Mouse (Mus musculus): ENCODE measurements around the gene Izumo4. TPM values are rescaled to one million over a fixed set of nuclear protein-coding genes. Genes with fewer than 3 reads are reported as not detected.

Gene Izumo4
- total RNA-seq, 2 experiments from 2014 or later, result 2.4 to 3.8 TPM

DNA sequence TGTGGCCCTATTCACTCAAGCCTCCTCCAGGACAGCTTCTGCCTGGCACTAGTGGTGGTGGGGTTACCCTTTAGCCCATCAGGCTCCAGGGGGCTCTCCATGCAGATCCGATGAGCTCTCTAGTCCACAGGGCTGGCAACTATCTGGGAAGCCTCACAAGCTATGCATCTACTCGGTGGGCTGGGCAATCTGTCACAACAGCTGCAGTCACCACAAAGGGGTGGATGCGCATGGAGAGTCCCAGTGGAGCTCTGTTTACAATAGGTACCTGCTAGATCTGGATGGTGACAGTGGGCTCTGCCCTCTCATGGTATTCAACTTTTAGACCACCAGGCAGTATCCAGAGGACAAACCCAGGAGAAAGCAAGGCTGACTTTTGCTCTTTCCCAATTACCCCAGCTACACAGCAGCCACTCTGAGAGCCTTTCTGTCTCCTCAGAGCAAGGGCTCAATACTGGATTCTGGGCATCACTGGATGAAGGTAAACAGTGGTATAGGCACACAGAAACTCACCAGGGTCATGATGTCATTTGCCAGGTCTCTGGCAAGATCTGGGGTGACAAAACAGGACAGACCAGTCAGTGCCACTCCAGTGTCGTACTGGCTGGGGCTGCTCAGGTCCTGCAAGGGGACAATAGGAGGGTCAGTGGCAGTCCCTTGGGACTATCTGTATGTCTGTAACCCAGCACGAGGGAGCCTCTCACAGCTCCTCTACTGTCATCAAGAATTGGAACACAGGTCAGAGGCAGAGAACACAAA, 25.6 kb downstream of the Izumo4 start:
- no peak for DNase-seq

- no peak for DNase-seq
Measured at GRCm38 (mm10) chr10:80732611-80733101, 30.7 kb downstream of the Izumo4 start.

DNA sequence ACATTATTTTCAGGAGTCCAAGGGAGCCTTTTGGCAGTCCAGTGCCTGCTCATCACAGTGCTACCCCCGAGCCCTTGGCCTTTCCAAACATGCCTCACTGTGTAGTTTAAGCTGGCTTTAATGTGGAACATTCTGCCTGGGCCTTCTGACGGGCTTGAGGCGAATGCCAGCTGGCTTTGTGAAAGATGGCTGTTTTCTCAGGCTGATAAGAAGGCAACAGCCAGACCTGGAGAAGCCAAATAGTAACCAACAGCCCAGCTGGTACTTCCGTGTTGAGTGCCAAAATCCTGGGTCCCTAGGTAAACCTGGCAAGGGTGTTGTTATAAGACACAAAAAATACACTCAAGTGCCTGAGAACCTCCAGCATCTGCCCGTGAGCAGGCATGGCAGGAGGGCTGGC, 34.7 kb downstream of the Izumo4 start:
- DNase-seq, result no peak

- no peak for DNase-seq
Measured at GRCm38 (mm10) chr10:80738657-80739056, 36.7 kb downstream of the Izumo4 start.

DNA sequence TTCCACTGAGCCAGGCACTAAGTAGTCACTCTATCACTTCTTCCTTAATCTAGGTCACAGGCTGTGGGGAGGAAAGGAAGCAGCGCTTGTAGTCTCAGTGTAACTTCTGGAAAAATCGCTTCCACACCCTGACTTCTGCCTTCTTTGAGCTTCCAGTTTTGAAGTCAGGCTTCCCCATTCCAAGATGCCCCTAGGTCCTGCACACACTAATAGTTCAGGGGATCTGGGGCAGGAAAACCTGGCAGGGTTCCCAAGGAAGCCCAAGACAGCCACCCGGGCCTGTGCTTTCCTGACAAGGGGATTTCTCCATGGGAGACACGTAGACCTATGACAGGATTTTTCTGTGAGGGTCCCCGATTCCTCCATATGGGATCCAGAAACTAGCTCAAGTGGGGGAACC, 39.2 kb downstream of the Izumo4 start:
- no peak for DNase-seq

- no peak for DNase-seq
Measured at GRCm38 (mm10) chr10:80741634-80742179, 39.7 kb downstream of the Izumo4 start.

- peak; percentile 99 for DNase-seq
Measured at GRCm38 (mm10) chr10:80742180-80742978, 40.4 kb downstream of the Izumo4 start, which contains the start of gene Ap3d1. Gene Ap3d1 (minus strand): TSS chr10:80742264.

DNA sequence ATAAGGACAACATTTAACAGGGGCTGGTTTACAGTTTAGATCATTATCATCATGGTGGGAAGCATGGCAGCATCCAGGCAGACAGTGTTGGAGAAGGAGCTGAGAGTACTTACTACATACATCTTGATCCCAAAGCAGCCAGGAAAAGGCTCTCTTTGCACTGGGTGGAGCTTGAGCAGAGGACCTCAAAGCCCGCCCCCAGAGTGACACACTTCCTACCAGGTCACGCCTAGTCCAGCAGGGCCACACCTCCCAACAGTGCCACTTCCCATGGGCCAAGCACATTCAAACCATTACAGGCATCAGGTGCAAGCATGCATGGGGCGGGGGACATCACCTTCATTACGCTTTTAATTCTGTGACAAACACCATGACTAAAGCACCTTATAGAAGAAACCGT, 42.3 kb downstream of the Izumo4 start:
- DNase-seq, result no peak

GRCm38 (mm10) chr10:80747410-80747809, 45.4 kb downstream of the Izumo4 start:
- DNase-seq, result peak; percentile 68

DNA sequence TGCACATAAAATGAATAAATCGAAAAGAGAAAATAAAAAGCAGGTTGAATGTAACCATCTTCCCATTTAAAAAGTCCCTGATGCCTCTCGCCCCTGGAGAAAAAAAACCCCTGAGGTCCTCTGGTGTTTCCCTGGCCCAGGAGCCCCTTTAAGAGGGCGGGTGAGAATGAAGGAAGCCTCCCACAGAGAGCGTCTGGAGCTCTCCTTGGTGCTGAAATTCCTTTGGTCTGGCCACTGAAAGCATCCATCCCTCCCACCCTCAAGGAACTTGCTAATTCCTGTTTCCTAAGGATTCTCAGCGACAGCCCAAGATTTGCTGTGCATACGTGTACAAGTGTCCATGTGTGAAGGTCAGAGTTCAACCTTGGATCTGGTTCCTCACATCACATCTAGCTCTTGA, 46.6 kb downstream of the Izumo4 start:
- DNase-seq, result no peak

DNA sequence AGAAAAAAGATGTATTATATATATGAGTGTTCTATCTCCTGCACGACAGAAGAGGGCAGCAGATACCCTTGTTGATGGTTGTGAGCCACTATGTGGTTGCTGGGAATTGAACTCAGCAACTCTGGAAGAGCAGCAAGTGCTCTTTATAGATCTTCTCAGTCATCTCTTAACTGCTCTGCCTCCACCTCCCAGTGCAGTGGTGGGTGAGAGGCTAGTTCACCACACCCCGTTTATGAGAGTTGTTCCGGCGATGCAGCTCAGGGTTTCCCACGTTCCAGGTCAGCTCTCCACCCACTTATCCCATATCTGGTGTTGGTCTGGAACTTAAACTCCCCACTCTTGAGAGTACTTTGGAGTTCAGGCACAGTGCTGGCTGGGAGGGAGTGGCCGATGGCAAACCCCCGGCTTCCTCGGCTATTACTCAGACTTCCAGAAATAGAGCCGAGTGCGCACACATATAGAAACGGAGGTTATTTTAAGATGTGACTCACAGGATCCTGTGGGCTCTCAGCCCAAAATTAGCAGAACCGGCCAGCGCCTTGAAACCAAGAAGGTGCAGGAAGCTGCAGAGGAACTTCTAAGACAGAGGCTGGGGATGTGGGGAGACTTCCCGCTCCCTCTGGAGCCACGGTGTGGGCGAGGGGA, 49.3 kb downstream of the Izumo4 start:
- peak; percentile 83 for DNase-seq

DNA sequence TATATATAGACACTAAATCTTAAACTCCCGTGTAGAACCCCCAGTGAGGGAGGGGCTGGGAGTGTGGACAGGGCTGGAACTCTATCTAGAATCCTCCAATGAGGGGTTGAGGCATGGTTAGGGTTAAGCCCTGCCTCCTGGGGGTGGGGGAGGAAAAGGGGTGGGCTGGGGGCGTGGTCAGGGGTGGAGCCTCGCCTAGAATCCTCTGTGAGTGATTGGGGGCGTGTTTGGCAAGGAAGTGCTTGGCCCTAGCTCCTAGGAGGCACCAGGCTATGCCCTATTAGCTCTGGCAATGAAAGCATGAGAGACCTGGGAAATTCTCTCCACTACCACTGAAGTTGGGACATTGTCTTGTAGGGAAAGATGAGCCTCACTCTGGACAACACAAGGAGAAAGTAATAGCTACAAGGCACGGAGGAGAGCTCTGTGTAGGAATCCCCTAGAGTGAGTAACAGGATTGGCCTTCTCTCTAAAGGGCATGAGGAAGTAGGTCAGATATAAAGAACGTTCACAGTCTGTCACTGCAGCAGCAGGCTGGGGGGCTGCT, 50.2 kb downstream of the Izumo4 start:
- peak; percentile 83 for DNase-seq

GRCm38 (mm10) chr10:80754594-80755290, 52.8 kb downstream of the Izumo4 start, which contains the start of gene Dot1l:
Gene Dot1l (plus strand): TSS chr10:80755206.
- DNase-seq, result peak; percentile 98

Other genes starting within 250 kb of the Izumo4 start
- gene Onecut3, start 207.3 kb upstream of the Izumo4 start, total RNA-seq (2021), result not detected
- not detected for gene Atp8b3, start 163.1 kb upstream of the Izumo4 start, total RNA-seq (2021)
- gene Rexo1, start 140.6 kb upstream of the Izumo4 start, total RNA-seq (2021), result 1 to 10 TPM; 8.4 to 9.3 TPM
- 1 to 10 TPM; 1.2 to 2.0 TPM for gene Klf16, start 124.9 kb upstream of the Izumo4 start, total RNA-seq (2021)
- gene Abhd17a, start 111.8 kb upstream of the Izumo4 start, total RNA-seq (2021), result 10 to 100 TPM; 53.8 to 58.8 TPM
- 10 to 100 TPM; 14.3 to 18.4 TPM for gene Scamp4, start 99.3 kb upstream of the Izumo4 start, total RNA-seq (2021)
- 1 to 10 TPM in 1 of 2 experiments, under 1 TPM in 1; 0.92 to 1.2 TPM for gene Adat3, start 99.3 kb upstream of the Izumo4 start, total RNA-seq (2021)
- under 1 TPM; 0.21 to 0.33 TPM for gene Gm49322, start 96.2 kb upstream of the Izumo4 start, total RNA-seq (2021)
- 10 to 100 TPM; 85.8 to 99.9 TPM for gene Csnk1g2, start 79.3 kb upstream of the Izumo4 start, total RNA-seq (2021)
- gene Btbd2, start 45.1 kb upstream of the Izumo4 start, total RNA-seq (2021), result 10 to 100 TPM; 30.5 to 31.4 TPM
- gene Mknk2, start 24.1 kb upstream of the Izumo4 start, total RNA-seq (2021), result 100 to 1,000 TPM; 243 to 270 TPM
- gene Mob3a, start 207 bp upstream of the Izumo4 start, total RNA-seq (2021), result 1 to 10 TPM; 5.7 to 6.8 TPM
- 10 to 100 TPM; 22.1 to 25.0 TPM for gene Ap3d1, start 40.1 kb downstream of the Izumo4 start, total RNA-seq (2021)
- gene Dot1l, start 53.0 kb downstream of the Izumo4 start, total RNA-seq (2021), result 10 to 100 TPM; 24.6 TPM
- 10 to 100 TPM; 24.0 to 24.9 TPM for gene Sf3a2, start 96.0 kb downstream of the Izumo4 start, total RNA-seq (2021)
- 10 to 100 TPM; 22.4 to 27.3 TPM for gene Plekhj1, start 96.4 kb downstream of the Izumo4 start, total RNA-seq (2021)
- gene Amh, start 103.1 kb downstream of the Izumo4 start, total RNA-seq (2021), result under 1 TPM; 0.20 to 0.21 TPM
- gene Jsrp1, start 111.3 kb downstream of the Izumo4 start, total RNA-seq (2021), result 100 to 1,000 TPM; 395 to 415 TPM
- gene Oaz1, start 124.5 kb downstream of the Izumo4 start, total RNA-seq (2021), result 100 to 1,000 TPM; 651 to 657 TPM
- 10 to 100 TPM; 13.3 to 15.5 TPM for gene Lingo3, start 141.9 kb downstream of the Izumo4 start, total RNA-seq (2021)
- 10 to 100 TPM; 19.0 to 22.3 TPM for gene Lsm7, start 153.0 kb downstream of the Izumo4 start, total RNA-seq (2021)
- gene Sppl2b, start 153.1 kb downstream of the Izumo4 start, total RNA-seq (2021), result 10 to 100 TPM; 21.7 to 23.6 TPM
- gene Tmprss9, start 169.7 kb downstream of the Izumo4 start, total RNA-seq (2021), result not detected
- gene Timm13, start 198.8 kb downstream of the Izumo4 start, total RNA-seq (2021), result 100 to 1,000 TPM; 114 to 125 TPM
- 1 to 10 TPM; 3.7 to 5.1 TPM for gene Lmnb2, start 216.1 kb downstream of the Izumo4 start, total RNA-seq (2021)
- gene Gadd45b, start 227.9 kb downstream of the Izumo4 start, total RNA-seq (2021), result 10 to 100 TPM; 12.7 to 30.0 TPM